Mouse (Mus musculus): ENCODE measurements around the gene Slc30a3.
"Not testable (repeated sequence)": the region's sequence is repeated elsewhere in the genome, so short reads cannot be mapped to it uniquely, and the experiment has no call there.

The Slc30a3 gene

DNA sequence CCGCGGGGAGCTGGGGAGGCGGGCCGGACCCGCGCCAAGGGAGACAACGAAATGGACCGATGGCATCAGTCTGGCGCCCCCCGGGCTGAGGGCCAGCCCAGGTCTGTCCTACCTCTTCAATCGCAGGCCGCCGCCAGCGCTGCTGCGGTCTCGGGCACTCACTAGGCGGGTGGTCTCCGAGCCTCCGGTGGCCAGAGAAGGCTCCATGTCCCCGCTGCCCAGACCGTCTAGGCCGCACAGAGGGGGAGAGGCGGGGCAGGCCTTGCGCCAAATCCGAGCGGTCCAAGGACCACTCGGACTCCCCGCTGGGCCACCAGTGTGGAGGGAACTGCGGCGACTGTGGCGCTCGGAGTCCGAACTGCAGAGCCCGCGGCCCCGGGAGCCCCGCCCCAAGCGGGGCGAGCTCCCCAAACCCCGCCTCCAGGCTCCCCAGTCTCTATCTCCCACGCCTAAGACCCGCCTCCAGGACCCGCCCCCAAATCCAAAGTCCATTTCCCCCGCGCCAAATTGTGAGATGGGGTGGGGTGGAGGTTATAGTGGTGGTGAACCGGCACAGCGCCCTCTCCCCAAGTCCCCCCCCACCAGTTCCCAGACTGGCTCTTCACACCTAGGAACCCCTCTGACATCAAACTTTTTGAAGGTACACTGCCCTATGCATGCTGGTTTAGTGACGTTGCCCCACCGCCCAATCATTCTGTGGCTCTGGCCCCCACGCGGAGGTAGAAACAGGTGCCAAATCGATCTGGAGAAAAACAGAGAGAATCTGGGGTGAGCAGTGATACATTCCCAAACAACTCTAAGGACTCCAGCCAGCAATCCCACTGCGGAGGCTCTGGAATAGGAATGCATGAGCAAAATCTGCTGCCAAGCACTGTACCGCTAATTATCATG, 14.6 kb downstream of the Slc30a3 start:
- no peak for DNase-seq (ENCODE audit: low spot score)

DNA sequence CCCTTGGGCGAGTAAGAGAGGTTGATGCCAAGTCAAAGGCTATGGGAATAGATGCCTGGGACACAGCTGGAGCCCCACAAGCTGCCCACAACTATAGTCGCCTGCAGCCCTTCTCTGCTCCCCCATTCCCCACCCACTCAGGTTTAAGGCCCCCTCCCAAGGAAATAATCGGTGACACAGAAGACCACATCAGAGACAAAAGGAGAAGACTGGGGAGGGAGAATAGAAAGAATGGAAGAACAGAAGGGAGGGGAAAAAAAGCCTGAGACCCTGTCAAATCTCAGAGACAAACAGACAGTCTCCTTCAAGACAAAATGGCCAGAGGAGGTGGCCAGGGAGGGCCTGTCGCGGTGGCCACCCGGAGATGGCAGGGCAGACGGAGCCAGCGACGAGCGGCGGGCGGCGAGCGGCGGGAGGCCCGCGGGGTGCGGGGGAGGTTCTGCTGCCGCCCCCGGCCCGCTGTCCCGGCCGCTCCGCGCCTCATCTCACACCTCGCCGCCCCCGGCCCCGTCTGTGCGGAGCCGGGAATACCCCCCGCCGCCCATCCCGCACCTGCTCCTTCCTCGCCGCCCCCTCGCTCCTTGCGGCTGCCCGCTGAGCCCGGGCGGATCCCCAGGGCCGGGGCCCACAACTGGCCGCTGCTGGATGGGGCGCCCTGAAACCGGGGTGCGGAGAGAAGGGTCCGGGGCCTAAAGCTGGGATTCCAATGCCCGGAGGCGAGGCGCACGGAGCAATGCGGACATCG, 15.6 kb downstream of the Slc30a3 start:
- DNase-seq (ENCODE audit: low spot score) = no peak

DNA sequence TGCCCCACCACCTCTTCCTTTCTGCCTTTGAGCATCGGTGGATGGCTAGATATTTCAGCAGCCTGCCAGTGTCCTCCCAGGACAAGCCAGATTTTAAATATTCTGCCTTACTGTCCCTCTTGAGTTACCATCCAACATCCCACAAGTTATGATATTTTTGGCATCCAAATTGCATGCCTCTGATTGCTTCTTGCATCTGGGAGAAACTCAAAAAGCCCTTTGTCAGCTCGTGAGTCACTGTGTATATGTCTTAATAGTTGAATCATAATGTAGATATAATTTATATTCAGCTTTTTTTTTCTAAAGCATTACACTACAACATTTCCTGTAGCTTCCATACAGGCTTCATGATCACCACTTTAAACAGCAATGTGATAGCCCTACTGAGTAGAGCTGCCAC, 20.9 kb downstream of the Slc30a3 start:
- no peak for DNase-seq (ENCODE audit: low spot score)

DNA sequence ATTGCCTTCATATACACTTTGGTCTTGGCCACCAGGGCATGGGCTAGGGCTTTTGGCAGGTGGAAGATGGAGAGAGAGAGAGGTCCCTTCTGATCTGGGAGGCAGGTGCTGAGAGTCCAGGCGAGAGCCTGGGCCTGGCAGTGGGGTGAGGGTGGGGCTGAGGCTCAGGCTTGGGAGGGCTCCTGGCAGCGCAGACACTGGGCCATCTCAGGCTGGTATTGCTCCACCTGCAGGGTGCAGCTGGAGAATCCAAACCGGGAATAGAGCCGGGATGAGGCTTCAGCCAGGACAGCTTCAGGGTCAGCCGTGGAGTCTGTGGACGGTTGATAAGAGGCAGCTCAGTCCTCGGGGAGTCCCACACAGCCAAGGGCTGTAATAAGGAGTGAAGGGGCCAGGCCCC, 21.4 kb downstream of the Slc30a3 start:
- DNase-seq (ENCODE audit: low spot score) = no peak

DNA sequence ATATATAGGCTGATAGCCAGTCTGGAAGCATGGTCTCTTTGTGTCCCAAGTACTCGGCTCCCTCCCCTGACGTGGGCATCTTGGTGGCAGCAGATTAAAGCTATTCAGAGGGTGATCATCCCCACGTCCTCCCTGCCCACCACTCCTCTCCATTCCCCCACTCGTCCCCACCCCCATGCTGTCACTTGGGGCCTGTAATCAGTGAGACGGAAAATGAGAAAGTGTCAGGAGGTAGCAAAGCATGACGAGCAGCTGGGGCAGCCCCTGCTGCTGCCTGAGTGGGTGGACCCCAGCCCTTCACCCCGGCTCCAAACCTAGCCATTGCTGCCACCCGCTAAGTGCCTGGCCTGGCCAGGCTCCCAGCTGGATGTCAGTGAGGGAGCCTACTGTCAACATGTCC, 24.1 kb downstream of the Slc30a3 start:
- DNase-seq (ENCODE audit: low spot score) = no peak

DNA sequence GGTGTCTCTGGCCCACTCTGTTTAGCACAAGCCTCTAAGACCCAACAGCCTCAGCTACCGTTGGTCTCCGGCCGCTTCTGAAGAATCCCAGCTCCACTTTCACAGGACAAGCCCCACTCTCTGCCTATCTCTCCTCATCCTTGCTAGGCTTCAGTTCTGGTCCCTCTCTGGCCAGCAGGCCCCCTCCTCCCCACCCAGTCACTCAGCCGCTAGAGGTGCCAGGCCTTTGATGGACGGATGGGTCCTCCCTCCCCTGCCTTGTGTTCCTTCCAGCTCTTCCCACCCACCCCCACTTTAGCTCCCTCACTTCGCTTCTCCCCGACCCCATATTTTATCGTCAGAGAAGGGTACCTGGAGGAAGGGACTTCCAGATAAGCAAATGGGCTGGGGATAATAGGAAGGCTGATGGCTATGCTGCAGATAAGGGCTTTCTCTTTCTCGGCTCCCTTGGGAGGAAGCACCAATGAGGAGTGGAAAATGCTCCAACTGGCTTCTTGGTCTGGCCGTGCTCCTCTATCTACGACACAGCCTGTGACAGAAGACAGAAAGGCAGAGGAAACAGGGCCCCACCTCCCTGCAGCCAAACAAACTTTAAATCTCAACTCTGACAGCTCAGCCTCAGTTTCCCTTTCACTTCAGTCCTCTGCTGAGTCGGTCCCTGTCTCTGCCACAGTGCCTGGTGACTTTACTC, 25.0 kb downstream of the Slc30a3 start:
- DNase-seq (ENCODE audit: low spot score) = no peak

DNA sequence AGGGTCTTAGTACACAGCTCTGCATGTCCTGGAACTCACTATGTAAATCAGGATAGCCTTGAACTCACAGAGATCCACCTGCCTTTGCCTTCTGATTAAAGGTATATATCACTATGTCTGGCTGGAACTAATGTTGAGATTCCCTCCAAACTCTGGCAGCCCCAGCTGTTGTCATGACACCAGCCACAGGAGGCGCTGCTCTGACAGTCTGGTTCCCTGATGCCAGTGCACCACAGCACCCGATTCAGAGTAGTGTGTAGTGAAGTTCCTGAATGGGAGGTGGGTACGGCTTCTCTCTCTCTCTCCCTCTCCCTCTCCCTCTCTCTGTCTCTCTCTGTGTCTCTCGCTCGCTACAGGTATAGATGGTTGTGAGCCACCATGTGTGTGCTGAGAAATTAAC, 25.7 kb downstream of the Slc30a3 start:
- no peak for DNase-seq (ENCODE audit: low spot score)

DNA sequence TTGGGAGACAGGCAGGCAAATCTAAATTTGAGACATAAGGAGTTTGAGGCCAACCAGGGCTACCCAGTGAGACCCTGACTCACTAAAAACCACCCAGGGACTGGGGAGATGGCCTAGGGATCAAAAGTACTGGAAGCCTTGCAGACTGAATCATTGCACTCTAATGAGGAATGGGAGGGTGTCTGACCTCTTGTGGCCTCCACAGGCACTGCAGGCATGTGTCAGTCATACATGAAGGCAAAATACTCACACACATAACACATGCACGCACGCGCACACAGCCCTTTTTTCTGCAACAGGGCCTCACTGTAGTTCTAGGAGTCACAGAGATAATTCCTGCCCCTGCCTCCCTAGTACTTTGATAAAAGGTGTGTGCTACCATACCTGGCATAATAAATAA, 26.7 kb downstream of the Slc30a3 start:
- no peak for DNase-seq (ENCODE audit: low spot score)

DNA sequence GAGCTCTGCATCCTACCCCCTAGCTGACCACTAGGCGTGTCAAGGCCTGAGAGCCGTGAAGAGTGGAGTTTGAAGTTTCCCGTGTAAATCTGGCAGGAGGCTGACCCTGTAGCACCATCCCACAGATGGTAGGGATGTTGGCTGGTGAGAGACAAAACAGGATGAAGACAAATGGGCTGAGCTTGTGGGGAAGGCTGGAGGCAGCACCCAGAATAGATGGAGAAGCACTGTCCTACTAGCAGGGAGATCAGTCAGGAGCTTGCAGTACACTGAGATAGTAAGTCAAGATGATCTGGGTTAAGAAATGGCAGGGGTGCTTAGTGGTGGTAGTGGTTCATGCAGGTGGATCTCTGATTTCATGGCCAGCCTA, 27.3 kb downstream of the Slc30a3 start:
- DNase-seq (ENCODE audit: low spot score) = no peak

DNA sequence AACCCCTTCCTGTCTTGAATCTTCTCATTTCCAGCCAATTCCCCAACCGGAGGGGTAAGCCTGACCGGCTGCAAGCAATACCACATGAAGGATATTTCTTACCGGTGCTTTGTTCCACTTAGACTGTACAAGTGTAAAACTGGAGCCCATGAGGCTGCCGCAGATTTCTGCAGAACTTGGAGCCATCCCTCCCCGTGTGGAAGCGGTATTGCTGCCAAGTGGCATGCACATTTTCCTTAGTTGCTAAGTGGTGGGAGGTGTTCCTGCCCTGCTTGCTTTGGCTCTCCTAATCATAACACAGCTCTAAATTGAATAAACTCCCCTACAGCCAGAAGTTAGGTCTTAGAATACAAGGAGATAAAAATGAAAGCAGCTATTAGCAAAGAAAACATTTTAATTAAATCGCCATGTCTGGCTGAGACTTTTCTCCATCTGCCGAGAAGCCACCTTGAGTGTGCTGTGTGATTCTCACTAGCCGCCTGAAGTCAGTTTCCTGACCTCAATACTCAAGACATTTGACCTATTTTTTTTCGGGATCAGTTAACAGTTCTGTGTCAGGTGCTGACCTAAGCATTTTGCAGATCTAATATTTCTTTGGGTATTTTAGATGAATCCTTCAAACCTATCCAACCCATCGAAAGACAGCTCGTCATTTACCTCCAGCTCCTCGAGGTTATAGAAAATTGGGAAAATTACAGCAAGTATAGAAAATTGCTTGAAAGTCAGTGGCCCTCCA, 27.8 kb downstream of the Slc30a3 start:
- no peak for DNase-seq (ENCODE audit: low spot score)

DNA sequence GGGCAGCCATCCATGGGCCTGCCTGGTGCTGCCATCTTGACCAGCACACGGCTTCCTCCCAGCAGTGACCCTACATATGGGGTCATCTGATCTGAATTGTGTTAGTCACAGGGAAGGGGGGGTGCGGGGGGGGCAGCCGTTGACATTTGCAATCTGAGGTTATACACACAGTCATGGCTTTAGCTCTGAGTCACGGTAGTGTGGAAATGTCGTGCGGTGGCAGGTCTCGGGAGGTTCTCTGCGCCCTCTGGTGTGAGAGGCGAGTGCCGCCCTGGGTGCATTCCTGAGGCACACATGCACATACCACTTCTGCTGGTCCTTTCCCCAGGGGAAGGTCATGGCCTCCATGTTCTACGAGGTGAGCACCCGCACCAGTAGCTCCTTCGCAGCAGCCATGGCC, 31.7 kb downstream of the Slc30a3 start:
- no peak for DNase-seq (ENCODE audit: low spot score)

DNA sequence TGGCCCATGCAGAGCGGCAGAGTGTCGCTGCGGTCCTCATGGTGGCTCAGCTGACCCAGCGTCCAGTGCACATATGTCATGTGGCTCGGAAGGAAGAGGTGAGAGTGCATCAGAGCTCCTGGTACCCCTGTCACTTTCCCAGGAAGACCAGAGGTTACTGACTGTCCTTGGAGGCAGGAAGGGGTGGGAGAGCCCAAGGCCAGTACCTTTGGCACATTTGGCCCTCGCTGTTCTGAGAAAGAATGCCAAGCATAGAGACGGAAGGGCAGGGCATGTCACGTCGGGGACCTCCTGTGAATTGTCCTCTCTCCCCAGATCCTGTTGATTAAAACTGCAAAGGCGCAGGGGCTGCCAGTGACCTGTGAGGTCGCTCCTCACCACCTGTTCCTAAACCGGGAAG, 34.9 kb downstream of the Slc30a3 start:
- DNase-seq (ENCODE audit: low spot score) = no peak

DNA sequence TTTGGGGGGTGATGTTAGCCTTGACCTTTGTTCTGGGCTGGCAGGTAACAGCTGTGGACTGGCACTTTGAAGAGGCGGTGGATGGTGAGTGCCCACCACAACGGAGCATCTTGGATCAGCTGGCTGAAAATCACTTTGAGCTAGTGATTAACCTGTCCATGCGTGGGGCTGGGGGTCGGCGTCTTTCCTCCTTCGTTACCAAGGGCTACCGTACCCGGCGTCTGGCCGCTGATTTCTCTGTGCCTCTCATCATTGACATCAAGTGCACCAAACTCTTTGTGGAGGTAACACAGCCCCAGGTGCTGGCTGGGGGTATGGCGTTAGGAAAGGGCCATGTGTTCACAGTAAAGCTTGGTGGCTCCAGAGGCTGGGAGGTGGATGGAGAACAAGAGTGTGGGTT, 36.2 kb downstream of the Slc30a3 start:
- DNase-seq (ENCODE audit: low spot score) = no peak

DNA sequence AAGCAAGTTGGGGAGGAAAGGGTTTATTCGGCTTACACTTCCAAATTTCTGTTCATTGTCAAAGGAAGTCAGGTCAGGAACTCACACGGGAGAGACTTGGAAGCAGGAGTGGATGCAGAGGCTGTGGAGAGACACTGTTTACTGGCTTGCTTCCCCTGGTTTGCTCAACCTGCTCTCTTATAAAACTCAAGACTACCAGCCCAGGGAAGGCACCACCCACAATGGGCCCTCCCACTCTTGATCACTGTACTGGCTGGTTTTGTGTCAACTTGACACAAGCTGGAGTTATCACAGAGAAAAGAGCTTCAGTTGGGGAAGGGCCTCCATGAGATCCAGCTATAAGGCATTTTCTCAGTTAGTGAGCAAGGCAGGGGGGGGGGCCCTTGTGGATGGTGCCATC, 37.0 kb downstream of the Slc30a3 start:
- DNase-seq (ENCODE audit: low spot score) = no peak

DNA sequence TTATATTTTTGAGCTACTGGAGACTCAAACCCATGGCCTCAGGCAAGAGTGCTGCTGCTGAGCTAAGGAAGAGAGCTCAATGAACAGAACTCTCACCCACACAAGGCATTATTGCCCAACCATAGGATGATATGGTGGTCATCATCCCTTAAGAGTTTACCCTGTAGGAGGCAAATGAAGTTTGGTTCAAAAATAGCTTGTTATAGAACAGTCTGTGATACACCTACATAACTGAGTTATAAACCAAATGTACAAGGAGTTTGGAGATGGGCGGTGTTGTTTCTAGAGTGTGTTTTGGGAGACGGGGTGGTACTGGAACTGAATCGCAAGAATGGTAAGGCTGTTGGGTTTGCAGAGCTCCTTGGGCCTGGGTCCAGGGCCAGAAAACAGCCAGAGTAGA, 38.2 kb downstream of the Slc30a3 start:
- DNase-seq (ENCODE audit: low spot score) = no peak

DNA sequence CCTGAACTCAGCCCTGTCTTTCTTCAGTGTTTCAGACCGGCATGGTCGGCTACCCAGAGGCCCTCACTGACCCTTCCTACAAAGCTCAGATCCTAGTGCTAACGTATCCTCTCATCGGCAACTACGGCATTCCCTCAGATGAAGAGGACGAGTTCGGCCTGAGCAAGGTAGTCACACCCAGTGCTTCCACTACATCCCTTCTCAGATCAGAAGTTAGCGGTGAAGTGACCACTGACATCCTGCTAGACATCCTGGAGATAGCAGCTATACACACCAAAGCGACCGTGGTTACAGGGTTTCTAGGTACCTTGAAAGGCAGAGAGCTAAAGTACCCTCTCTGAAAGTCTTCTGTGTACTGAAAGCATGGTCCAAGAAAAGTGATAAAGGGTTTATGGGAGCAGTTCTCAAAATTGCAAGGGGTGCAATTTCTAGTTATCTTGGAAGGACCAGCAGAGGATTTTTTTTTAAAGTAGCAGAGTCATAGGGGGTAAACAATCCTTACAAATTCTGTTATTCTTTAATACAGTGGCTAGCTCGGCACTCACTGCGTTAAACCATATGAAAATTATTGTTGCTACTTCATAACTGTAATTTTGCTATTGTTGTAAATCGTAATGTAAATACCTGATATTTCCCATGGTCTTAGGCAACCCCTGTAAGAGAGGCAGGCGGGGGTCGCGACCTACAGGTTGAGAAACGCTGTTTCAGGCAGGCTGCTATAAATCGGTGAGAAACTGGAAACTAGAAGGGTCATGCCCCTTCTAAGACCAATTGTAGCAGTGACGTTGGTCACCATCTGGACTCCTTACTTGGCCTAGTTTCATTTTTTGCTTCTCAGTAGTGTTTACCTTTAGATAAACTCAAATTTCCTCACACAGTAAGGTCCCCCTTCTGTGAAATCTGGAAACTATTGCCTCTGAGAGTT, 52.6 kb downstream of the Slc30a3 start:
- DNase-seq (ENCODE audit: low spot score) = no peak

DNA sequence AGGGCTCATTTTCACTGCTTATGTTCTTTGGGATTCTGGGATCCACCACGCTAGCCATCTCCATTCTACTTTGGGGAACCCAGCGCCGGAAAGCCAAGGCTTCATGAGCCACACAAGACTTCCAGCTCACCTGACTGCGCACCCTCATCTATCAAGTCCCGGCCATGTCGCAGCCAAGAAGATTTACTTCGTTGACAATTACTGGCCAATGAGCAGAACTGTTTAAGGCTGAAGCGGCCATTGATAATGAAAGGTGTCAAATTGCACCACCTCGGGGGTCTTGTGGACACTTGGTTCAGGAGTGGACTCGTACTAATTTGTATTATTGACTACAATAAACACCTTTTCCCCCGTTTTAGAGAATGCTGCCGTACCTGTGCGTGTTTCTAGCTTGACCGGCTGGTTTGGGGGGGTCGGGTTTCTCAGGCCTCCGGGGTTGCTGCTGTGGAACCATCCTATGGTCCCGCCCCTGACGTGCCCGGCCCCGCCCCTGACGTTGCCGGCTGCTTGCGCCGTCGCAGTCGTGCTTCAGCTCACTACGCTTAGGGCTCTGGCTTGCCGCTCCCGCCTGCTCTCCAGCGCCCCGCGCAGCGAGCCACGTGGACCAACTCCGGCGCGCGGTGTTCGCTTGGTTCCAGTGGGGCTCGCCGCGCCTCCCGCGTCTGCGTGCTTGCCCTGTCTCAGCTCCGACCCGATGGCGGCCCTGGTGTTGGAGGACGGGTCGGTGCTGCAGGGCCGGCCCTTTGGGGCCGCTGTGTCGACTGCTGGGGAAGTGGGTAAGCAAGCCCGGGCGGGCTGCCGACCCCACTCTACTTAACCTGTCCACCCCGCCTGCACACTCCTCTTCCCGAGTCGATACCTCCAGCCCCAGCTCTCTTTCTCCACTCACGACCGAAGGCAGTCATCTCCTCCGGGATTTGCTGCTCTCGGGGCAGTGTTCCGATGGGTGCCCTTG, 53.5 kb downstream of the Slc30a3 start, which contains the start of gene Cad:
TSS of gene Cad (plus strand) at position 520 of the 955 bp plus-strand sequence.
- DNase-seq (ENCODE audit: low spot score) = peak; percentile 86

DNA sequence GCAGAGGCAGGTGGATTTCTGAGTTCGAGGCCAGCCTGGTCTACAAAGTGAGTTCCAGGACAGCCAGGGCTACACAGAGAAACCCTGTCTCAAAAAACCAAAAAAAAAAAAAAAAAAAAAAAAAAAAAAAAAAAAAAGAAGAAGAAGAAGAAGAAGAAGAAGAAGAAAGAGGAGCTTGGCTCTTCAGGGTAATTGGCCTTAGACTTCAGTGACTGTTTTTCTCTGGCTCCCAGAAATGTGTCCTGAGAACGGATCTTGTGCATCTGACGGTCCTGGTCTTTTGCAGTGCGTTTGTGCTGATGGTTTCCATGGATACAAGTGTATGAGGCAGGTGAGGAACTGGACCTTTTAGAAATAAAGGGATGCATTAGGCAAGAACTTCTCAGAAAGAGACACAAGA, 54.3 kb downstream of the Slc30a3 start:
- DNase-seq (ENCODE audit: low spot score) = not testable (repeated sequence)

DNA sequence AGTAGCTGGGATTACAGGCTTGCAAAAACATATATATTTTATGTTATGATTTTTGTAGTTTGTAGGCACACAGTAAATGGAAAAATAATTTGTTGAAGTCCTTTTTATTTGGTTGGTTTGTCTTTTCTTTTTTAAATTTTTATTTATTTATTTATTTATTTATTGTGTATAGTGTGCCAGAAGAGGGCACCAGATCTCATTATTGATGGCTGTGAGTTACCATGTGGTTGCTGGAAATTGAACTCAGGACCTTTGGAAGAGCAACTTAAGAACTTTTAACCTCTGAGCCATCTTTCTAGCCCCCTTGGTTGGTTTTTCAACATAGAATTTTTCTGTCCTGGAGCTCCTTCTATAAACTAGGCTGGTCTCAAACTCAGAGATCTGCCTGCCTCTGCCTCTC, 57.6 kb downstream of the Slc30a3 start:
- no peak for DNase-seq (ENCODE audit: low spot score)

Measured in left cerebral cortex, adult 11 months (tissue).